Mouse (Mus musculus): ENCODE data around the gene Ctsk. TPM values are rescaled to one million over a fixed set of nuclear protein-coding genes. Genes with fewer than 3 reads are reported as not detected.

Gene Ctsk
- not detected in 2 replicates for total RNA-seq (2017)

- no peak for ATAC-seq (replicated peaks; ENCODE audit: low read depth, poor library complexity, severe bottlenecking)
Observed at GRCm38 (mm10) chr3:95499024-95499423, at the start of gene Ctsk. Gene Ctsk (plus strand): TSS chr3:95499256.

GRCm38 (mm10) chr3:95450408-95450807 lies 48.6 kb upstream of the Ctsk start:
- peak; percentile 87 for ATAC-seq (replicated peaks; ENCODE audit: low read depth, poor library complexity, severe bottlenecking)

DNA sequence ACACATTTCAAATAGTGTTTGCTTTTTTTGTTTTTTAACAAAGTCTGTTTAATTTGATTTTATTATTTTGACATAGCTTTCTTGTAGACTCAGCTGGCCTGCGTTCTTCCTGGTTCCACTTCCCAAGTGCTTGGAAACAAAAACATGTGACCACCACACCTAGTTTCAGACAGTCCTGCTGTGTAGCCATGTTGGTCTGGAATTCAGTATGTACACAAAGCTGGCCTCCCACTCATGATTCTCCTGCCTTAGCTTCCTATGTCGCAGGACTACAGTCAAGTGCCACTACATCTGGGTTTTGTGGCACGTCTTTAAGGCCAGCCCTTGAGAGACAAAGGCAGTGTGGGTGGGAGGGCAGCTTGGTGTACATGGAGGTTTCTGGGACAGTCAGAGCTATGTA lies 48.1 kb upstream of the Ctsk start:
- ATAC-seq (replicated peaks; ENCODE audit: low read depth, poor library complexity, severe bottlenecking): no peak

DNA sequence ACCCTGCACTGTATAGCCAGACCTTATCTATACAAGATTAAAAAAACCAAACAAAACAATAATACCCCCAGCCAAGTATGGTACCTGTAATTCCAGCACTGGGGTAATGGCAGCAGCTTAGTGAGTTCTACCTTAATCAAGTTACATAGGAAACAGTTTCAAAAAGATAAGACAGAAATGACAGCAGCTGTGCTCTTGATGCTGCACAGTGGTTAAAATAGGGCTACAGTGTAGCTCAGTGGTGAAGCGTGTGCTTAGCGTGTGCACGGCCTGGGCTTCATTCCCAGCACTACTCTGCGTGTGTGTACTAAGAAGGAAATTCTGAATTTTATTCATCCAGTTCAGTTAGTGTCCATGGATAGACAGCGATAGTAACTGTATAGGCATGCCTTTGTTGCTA lies 42.7 kb upstream of the Ctsk start:
- ATAC-seq (replicated peaks; ENCODE audit: low read depth, poor library complexity, severe bottlenecking): peak; percentile 52

- ATAC-seq (replicated peaks; ENCODE audit: low read depth, poor library complexity, severe bottlenecking): 0 out of 2 replicates have a peak, but pooled peaks have one; percentile 11
Observed at GRCm38 (mm10) chr3:95457758-95458157, 41.3 kb upstream of the Ctsk start.

- no peak for ATAC-seq (replicated peaks; ENCODE audit: low read depth, poor library complexity, severe bottlenecking)
Observed at GRCm38 (mm10) chr3:95459381-95459780, 39.7 kb upstream of the Ctsk start.

DNA sequence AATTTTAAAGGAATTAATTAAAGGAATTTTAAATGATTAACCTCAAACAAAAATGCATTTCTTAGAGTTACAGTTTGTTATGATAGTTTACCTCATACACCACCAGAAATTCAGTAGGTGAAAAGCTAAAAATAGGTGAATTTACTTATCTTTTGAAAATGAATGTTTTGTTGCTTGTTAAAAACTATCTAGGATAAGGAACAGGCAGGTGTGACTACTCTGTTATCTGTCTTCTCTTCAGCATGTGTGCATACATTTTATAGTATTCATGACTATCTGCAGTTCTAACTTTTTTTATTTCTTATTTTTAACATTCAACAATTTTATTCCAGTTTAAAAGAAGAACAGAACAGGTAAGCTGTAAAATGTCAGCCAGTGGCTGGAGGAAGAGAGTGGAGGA lies 35.2 kb upstream of the Ctsk start:
- ATAC-seq (replicated peaks; ENCODE audit: low read depth, poor library complexity, severe bottlenecking): no peak

DNA sequence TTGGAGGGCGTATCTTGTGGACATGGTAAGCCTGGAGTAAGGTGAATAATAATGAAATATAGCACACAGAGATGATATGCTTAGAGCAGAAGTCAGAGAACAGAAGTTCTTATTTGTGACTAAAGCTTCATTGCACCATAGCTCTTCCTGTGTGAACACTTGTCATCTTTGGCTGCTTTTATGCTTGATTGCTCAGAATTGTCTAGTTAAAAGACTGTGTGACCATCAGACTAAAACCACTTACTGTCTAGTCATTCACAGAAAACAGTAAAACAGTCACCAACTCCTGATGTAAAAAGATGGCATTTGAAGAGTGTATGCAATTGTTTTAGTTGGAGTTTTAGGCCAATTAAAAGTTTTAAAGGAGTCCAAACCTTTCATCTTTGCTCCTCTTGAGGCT lies 20.1 kb upstream of the Ctsk start:
- no peak for ATAC-seq (replicated peaks; ENCODE audit: low read depth, poor library complexity, severe bottlenecking)

DNA sequence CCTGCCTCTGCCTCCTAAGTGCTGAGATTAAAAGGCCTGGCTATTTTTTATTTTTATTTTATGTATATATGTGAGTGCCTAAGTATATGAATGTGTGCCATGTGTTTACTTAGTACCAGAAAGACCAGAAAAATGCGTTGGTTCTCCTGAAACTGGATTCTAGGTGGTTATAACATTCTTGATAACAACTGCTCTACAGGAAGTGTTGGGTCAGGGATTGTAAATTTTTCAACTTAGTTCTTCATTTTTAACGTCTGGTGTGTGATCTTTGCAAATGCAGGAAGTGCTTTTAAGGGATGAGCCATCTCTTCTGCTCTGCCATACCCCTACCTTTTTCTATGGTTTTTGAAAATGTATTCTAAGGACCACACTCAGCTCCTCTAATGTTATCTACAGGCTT lies 12.6 kb upstream of the Ctsk start:
- ATAC-seq (replicated peaks; ENCODE audit: low read depth, poor library complexity, severe bottlenecking): no peak

- ATAC-seq (replicated peaks; ENCODE audit: low read depth, poor library complexity, severe bottlenecking): no peak
Observed at GRCm38 (mm10) chr3:95488679-95489078, 10.4 kb upstream of the Ctsk start.

- no peak for ATAC-seq (replicated peaks; ENCODE audit: low read depth, poor library complexity, severe bottlenecking)
Observed at GRCm38 (mm10) chr3:95490238-95490637, 8.8 kb upstream of the Ctsk start.

DNA sequence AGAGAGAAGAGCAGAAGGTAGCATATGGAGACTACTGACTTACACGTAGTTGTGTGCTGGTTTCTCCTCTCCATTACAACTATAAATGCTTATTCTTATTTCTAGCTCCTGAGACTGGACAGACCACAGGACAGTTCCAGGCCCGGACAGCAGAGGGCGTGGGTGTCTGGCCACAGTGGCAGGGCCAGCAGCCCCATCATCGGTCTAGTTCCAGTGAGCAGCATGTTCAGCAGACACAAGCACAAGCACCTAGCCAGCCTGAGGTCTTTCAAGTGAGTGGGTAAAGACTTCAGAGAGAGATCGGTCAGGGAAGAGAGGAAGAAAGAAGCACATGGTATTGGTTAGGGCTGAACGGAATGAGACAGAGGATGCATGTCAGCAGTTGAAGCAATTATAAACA lies 4.7 kb upstream of the Ctsk start:
- peak; percentile 90 for ATAC-seq (replicated peaks; ENCODE audit: low read depth, poor library complexity, severe bottlenecking)

DNA sequence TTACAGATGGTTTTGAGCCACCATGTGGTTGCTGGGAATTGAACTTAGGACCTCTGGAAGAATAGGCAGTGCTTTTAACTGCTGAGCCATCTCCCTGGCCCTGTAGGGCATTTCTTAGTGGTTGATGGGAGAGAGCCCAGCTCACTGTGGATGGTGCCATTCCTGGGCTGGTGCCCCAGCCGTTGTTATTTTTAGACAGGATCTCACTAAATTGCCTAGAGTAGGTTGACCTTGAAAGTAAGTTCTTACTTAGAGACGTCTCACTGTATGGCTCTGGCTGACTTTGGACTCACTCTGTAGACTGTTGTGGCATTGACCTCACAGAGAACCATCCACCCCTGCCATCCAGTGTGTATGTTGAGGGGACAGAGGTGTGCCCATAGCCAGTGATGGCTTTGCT lies 827 bp upstream of the Ctsk start:
- no peak for ATAC-seq (replicated peaks; ENCODE audit: low read depth, poor library complexity, severe bottlenecking)

GRCm38 (mm10) chr3:95499496-95500140 lies 562 bp downstream of the Ctsk start:
- no peak for ATAC-seq (replicated peaks; ENCODE audit: low read depth, poor library complexity, severe bottlenecking)

- ATAC-seq (replicated peaks; ENCODE audit: low read depth, poor library complexity, severe bottlenecking): no peak
Observed at GRCm38 (mm10) chr3:95502312-95502711, 3.3 kb downstream of the Ctsk start.

GRCm38 (mm10) chr3:95509348-95509747 lies 10.3 kb downstream of the Ctsk start:
- no peak for ATAC-seq (replicated peaks; ENCODE audit: low read depth, poor library complexity, severe bottlenecking)

DNA sequence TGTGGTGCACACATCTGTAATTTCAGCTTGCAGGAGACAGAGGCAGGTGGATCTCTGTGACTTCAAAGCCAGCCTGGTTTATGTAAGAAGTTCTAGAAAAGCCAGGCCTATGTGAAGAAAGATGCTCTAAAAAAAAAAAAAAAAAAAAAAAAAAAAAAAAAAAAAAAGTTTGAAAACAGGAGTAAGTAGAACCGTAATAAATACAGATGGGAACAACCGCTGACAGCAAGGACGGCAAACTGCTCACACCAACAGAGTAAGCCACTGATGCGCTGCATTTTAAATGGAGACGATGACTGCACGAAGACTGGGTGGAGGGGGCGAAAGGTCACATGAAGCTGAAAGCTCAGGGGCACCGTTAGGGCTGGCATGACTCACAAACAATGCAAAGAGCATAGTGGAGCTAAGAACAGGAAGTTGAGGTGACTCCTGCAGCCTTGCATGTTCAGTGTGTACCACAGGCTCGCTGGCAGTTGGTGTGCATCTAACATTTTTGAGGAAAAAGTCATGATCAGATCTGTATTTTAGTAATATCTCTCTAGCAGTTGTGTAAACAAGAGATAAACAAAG lies 12.6 kb downstream of the Ctsk start:
- ATAC-seq (replicated peaks; ENCODE audit: low read depth, poor library complexity, severe bottlenecking): peak; percentile 95

- ATAC-seq (replicated peaks; ENCODE audit: low read depth, poor library complexity, severe bottlenecking): no peak
Observed at GRCm38 (mm10) chr3:95516614-95517041, 17.6 kb downstream of the Ctsk start.

- ATAC-seq (replicated peaks; ENCODE audit: low read depth, poor library complexity, severe bottlenecking): peak; percentile 78
Observed at GRCm38 (mm10) chr3:95517493-95517898, 18.4 kb downstream of the Ctsk start.

DNA sequence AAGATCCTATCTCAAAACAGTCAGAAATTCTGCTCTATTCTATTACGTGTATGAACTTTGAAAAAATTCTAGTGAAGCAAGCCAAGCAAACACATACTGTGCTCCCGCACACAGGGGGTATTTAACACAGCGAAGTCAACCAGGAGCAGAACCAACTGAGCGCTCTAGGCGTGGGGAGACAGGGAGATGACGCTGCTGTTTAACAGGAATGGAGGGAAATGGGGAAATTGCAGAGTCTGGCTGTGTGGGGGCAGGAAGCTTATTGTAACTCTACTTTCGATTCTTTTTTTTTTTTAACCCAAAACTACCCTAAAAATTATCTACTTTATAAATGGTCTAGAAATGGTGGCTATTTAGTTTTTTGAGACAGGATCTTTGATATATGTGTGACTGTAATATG lies 19.8 kb downstream of the Ctsk start:
- peak; percentile 52 for ATAC-seq (replicated peaks; ENCODE audit: low read depth, poor library complexity, severe bottlenecking)

- peak; percentile 35 for ATAC-seq (replicated peaks; ENCODE audit: low read depth, poor library complexity, severe bottlenecking)
Observed at GRCm38 (mm10) chr3:95519315-95519714, 20.3 kb downstream of the Ctsk start.

DNA sequence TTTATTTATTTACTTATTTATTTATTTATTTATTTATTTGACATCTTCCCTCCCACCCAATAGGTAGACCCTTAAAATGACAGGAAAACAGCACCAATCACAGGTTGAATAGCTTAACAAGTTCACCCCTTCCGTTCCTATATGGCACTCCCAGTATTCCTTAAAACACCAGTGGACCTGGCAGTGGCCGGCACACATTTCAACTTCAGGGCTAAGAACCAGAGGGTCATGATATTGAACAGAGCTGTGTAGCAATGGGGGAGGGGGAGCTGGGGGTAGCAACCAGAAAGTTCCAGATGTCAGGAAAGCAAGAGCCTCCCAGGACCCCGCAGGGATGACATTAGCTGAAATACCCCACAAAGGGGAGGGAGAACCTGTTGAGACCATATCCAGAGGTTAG lies 21.0 kb downstream of the Ctsk start:
- ATAC-seq (replicated peaks; ENCODE audit: low read depth, poor library complexity, severe bottlenecking): no peak
